Mouse (Mus musculus): Measurements from ENCODE around the gene Cer1. TPM values are rescaled to one million over a fixed set of nuclear protein-coding genes. Genes with fewer than 3 reads are reported as not detected.

The Cer1 gene
- polyA plus RNA-seq, 1 experiment from 2014 or later, result not detected

- DNase-seq (no peak), ATAC-seq (ENCODE audit: low read depth) (no peak)
- no peak overlapping the region for H3K4me2 ChIP-seq
- H3K27me3 ChIP-seq, result no peaks in the 10 kb centered on the region
- no peak overlapping the region for H3K27ac ChIP-seq
- H3K4me1 ChIP-seq (replicated peaks), result no peaks in the 10 kb centered on the region
- H3K9me3 ChIP-seq (replicated peaks), result no peaks in the 10 kb centered on the region
- 61% methylated on average over 5 of the region's 5 CpGs for WGBS (ENCODE audit: insufficient replicate concordance)
- no peak overlapping the region for H3K9ac ChIP-seq
- H3K36me3 ChIP-seq, result no peaks in the 10 kb centered on the region
- no peak overlapping the region for H3K4me3 ChIP-seq (replicated peaks)
Measured at GRCm38 (mm10) chr4:82892247-82892646, 7.3 kb upstream of the Cer1 start.

DNA sequence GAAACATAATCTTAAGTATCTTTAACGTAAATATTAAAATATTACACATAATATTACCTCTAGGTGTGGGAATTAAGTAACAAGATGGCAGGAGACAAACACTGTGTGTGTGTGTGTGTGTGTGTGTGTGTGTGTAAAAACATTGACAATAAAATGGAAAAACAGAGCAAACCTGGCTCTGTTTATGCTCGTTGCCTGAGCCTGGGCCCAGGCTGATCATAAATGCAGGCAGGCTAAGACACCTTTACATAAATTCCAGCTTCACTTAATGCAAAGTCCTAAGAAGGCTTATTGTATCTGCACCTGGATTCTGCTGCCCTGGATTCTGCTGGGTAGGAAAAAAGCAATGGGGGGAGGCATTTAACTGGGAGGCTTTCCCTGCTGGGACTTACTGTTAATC lies 6.6 kb upstream of the Cer1 start:
- H3K4me2 ChIP-seq, result no peak overlapping the region
- no peak overlapping the region for H3K9ac ChIP-seq
- no peaks in the 10 kb centered on the region for H3K9me3 ChIP-seq (replicated peaks)
- DNase-seq, result no peak
- H3K27ac ChIP-seq, result no peak overlapping the region
- no peak overlapping the region for H3K4me3 ChIP-seq (replicated peaks)
- 62% methylated on average over 2 of the region's 2 CpGs for WGBS (ENCODE audit: insufficient replicate concordance)
- H3K4me1 ChIP-seq (replicated peaks), result no peaks in the 10 kb centered on the region
- ATAC-seq (ENCODE audit: low read depth), result no peak
- H3K27me3 ChIP-seq, result no peaks in the 10 kb centered on the region
- no peaks in the 10 kb centered on the region for H3K36me3 ChIP-seq

- Histone ChIP-seq H3K9ac (no peak overlapping the region), H3K27me3 (no peaks in the 10 kb centered on the region), H3K4me1 (replicated peaks) (no peaks in the 10 kb centered on the region), H3K4me2 (no peak overlapping the region), H3K9me3 (replicated peaks) (no peaks in the 10 kb centered on the region), H3K27ac (no peak overlapping the region), H3K36me3 (no peaks in the 10 kb centered on the region), H3K4me3 (replicated peaks) (no peak overlapping the region)
- ATAC-seq (ENCODE audit: low read depth) (no peak), DNase-seq (no peak)
- WGBS (ENCODE audit: insufficient replicate concordance), result 84% methylated on average over 7 of the region's 7 CpGs
Measured at GRCm38 (mm10) chr4:82891049-82891448, 6.1 kb upstream of the Cer1 start.

- WGBS (ENCODE audit: insufficient replicate concordance), result 74% methylated on average over 4 of the region's 4 CpGs
- ATAC-seq (ENCODE audit: low read depth), result no peak
- DNase-seq, result no peak
Measured at GRCm38 (mm10) chr4:82890585-82890984, 5.6 kb upstream of the Cer1 start.

GRCm38 (mm10) chr4:82886148-82886547 lies 1.2 kb upstream of the Cer1 start:
- Histone ChIP-seq H3K4me1 (replicated peaks) (no peaks in the 10 kb centered on the region), H3K9ac (no peak overlapping the region), H3K4me2 (no peak overlapping the region), H3K9me3 (replicated peaks) (no peaks in the 10 kb centered on the region), H3K27ac (no peak overlapping the region), H3K36me3 (no peaks in the 10 kb centered on the region), H3K27me3 (no peaks in the 10 kb centered on the region), H3K4me3 (replicated peaks) (no peak overlapping the region)
- no peak for DNase-seq
- WGBS (ENCODE audit: insufficient replicate concordance), result 50% methylated on average over 2 of the region's 2 CpGs
- ATAC-seq (ENCODE audit: low read depth), result no peak

More at GRCm38 (mm10) chr4:82890585-82890984, 5.6 kb upstream of the Cer1 start:
- no peaks in the 10 kb centered on the region for H3K9me3 ChIP-seq (replicated peaks)
- H3K4me2 ChIP-seq, result no peak overlapping the region
- H3K27ac ChIP-seq, result no peak overlapping the region
- H3K36me3 ChIP-seq, result no peaks in the 10 kb centered on the region
- H3K4me3 ChIP-seq (replicated peaks), result no peak overlapping the region
- no peaks in the 10 kb centered on the region for H3K4me1 ChIP-seq (replicated peaks)
- no peaks in the 10 kb centered on the region for H3K27me3 ChIP-seq
- H3K9ac ChIP-seq, result no peak overlapping the region

- 44% methylated on average over 1 of the region's 1 CpGs for WGBS (ENCODE audit: insufficient replicate concordance)
- no peak overlapping the region for H3K9ac ChIP-seq
- no peak for DNase-seq
Measured at GRCm38 (mm10) chr4:82885535-82885913, 576 bp upstream of the Cer1 start.

GRCm38 (mm10) chr4:82882500-82882899 lies 2.4 kb downstream of the Cer1 start:
- Histone ChIP-seq H3K27ac (no peak overlapping the region), H3K9ac (no peak overlapping the region)
- no peak for ATAC-seq (ENCODE audit: low read depth)

More at GRCm38 (mm10) chr4:82885535-82885913, 576 bp upstream of the Cer1 start:
- H3K4me3 ChIP-seq (replicated peaks), result no peak overlapping the region
- no peaks in the 10 kb centered on the region for H3K27me3 ChIP-seq
- no peak overlapping the region for H3K27ac ChIP-seq
- H3K9me3 ChIP-seq (replicated peaks), result no peaks in the 10 kb centered on the region
- H3K4me1 ChIP-seq (replicated peaks), result no peaks in the 10 kb centered on the region
- no peaks in the 10 kb centered on the region for H3K36me3 ChIP-seq
- no peak for ATAC-seq (ENCODE audit: low read depth)
- no peak overlapping the region for H3K4me2 ChIP-seq

DNA sequence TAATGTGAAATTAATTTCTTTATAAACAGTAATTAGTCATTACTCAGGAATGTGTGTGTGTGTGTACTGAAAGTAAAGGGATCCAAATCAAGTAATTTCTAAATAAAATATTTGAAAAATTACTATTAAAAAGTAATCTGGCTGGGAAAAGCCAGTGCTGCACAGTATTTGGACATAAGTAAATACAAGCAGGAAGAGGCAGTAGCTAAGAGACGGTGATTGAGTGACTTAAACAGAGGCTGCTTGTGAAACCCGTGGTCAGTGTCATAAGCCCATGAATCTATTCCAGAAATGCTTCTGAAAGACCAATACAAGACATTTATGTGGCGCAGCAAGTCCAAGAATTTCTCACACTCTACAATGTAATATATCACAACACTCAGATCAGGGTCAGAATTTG lies 3.6 kb downstream of the Cer1 start:
- no peak overlapping the region for H3K4me2 ChIP-seq
- DNase-seq, result no peak
- H3K9me3 ChIP-seq (replicated peaks), result no peaks in the 10 kb centered on the region
- no peak overlapping the region for H3K4me3 ChIP-seq (replicated peaks)
- no peak for ATAC-seq (ENCODE audit: low read depth)
- WGBS (ENCODE audit: insufficient replicate concordance), result 59% methylated on average over 3 of the region's 3 CpGs
- no peaks in the 10 kb centered on the region for H3K36me3 ChIP-seq
- H3K27me3 ChIP-seq, result no peaks in the 10 kb centered on the region
- no peak overlapping the region for H3K27ac ChIP-seq
- no peaks in the 10 kb centered on the region for H3K4me1 ChIP-seq (replicated peaks)
- no peak overlapping the region for H3K9ac ChIP-seq

More at GRCm38 (mm10) chr4:82882500-82882899, 2.4 kb downstream of the Cer1 start:
- Histone ChIP-seq H3K36me3 (no peaks in the 10 kb centered on the region), H3K4me1 (replicated peaks) (no peaks in the 10 kb centered on the region), H3K4me3 (replicated peaks) (no peak overlapping the region), H3K9me3 (replicated peaks) (no peaks in the 10 kb centered on the region), H3K27me3 (no peaks in the 10 kb centered on the region), H3K4me2 (no peak overlapping the region)
- no peak for DNase-seq
- 67% methylated on average over 9 of the region's 9 CpGs for WGBS (ENCODE audit: insufficient replicate concordance)

DNA sequence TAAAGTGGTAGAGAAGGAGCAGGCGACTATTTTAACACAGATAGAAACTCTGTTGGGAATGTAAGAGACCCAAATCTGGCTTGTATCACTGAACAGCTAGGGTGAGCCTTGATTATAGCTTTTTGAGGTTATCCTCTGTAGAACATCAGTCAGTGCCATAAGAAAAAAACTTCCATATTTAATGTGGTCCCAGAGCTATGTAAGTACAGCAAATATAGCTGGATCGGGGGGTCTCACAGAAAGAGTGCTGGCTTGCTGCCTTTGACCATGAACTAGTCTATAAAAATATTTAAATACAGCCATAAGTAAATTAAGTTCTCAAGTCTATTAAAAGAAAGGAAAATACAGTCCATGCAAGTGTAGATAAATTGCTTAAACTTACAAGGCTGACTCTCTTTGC lies 4.7 kb downstream of the Cer1 start:
- H3K27ac ChIP-seq, result no peak overlapping the region
- 65% methylated on average over 2 of the region's 2 CpGs for WGBS (ENCODE audit: insufficient replicate concordance)

DNA sequence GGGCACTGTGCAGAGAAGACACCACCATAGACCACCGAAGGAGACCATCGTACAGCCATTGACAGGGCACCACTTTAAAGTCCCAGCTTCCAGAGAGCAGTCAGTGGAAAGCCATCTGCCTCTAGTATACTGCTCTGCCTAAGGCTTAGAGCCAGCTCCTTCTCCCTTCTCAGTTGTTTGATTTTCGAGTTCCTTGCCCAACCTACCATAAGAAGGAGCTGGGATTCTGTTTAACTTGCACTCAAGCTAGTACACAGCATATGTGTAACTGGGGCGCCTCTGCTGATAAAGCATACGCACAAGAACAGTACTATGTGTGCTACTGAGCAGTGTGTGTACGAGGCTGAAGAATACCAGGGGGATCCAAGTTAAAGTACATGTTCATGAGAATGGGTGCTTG lies 5.8 kb downstream of the Cer1 start:
- Histone ChIP-seq H3K27ac (no peak overlapping the region), H3K27me3 (no peaks in the 10 kb centered on the region), H3K36me3 (no peaks in the 10 kb centered on the region), H3K4me3 (replicated peaks) (no peak overlapping the region), H3K9ac (no peak overlapping the region), H3K9me3 (replicated peaks) (no peaks in the 10 kb centered on the region), H3K4me1 (replicated peaks) (0 out of 2 replicates have a peak, but pooled peaks cover 2% of the 10 kb centered on the region), H3K4me2 (no peak overlapping the region)
- WGBS (ENCODE audit: insufficient replicate concordance), result 57% methylated on average over 6 of the region's 6 CpGs
- ATAC-seq (ENCODE audit: low read depth), result no peak
- DNase-seq, result no peak

More for the DNA sequence above, 4.7 kb downstream of the Cer1 start:
- no peak for ATAC-seq (ENCODE audit: low read depth)
- no peaks in the 10 kb centered on the region for H3K9me3 ChIP-seq (replicated peaks)
- H3K4me1 ChIP-seq (replicated peaks), result no peaks in the 10 kb centered on the region
- H3K36me3 ChIP-seq, result no peaks in the 10 kb centered on the region
- no peak for DNase-seq
- H3K4me2 ChIP-seq, result no peak overlapping the region
- H3K4me3 ChIP-seq (replicated peaks), result no peak overlapping the region
- no peak overlapping the region for H3K9ac ChIP-seq
- H3K27me3 ChIP-seq, result no peaks in the 10 kb centered on the region

DNA sequence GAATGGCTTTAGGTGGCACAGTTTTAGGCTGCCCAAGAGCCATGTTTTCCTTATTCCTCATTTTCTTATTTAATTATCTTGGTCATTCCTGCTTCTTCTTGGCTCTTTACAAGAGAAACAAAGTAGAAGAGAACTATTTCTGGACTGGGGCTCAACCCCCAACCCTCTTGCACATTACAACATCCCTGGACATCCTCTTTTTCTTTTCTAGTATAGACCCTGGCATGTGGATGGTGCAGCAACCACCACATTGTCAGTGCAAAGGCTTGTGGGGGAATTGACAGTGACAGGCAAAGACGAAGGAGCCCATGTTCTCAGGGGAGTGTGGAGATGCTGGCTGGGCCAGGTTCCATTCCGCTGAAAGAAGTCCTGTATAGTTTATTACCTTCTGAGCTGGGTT lies 8.3 kb downstream of the Cer1 start:
- no peak overlapping the region for H3K27ac ChIP-seq
- no peaks in the 10 kb centered on the region for H3K9me3 ChIP-seq (replicated peaks)
- no peak overlapping the region for H3K9ac ChIP-seq
- H3K36me3 ChIP-seq, result no peaks in the 10 kb centered on the region
- 62% methylated on average over 2 of the region's 2 CpGs for WGBS (ENCODE audit: insufficient replicate concordance)
- DNase-seq (no peak), ATAC-seq (ENCODE audit: low read depth) (no peak)
- no peaks in the 10 kb centered on the region for H3K27me3 ChIP-seq
- H3K4me1 ChIP-seq (replicated peaks), result 0 out of 2 replicates have a peak, but pooled peaks cover 2% of the 10 kb centered on the region
- H3K4me2 ChIP-seq, result no peak overlapping the region
- H3K4me3 ChIP-seq (replicated peaks), result no peak overlapping the region

GRCm38 (mm10) chr4:82875532-82875931 lies 9.4 kb downstream of the Cer1 start:
- no peaks in the 10 kb centered on the region for H3K27me3 ChIP-seq
- WGBS (ENCODE audit: insufficient replicate concordance), result 56% methylated on average over 4 of the region's 4 CpGs
- DNase-seq, result no peak

More at GRCm38 (mm10) chr4:82875532-82875931, 9.4 kb downstream of the Cer1 start:
- H3K36me3 ChIP-seq, result no peaks in the 10 kb centered on the region
- H3K4me3 ChIP-seq (replicated peaks), result no peak overlapping the region
- H3K4me1 ChIP-seq (replicated peaks), result 0 out of 2 replicates have a peak, but pooled peaks cover 2% of the 10 kb centered on the region
- H3K9ac ChIP-seq, result no peak overlapping the region
- no peak for ATAC-seq (ENCODE audit: low read depth)
- no peak overlapping the region for H3K4me2 ChIP-seq
- H3K9me3 ChIP-seq (replicated peaks), result no peaks in the 10 kb centered on the region
- no peak overlapping the region for H3K27ac ChIP-seq
